In the genomic region with DNA sequence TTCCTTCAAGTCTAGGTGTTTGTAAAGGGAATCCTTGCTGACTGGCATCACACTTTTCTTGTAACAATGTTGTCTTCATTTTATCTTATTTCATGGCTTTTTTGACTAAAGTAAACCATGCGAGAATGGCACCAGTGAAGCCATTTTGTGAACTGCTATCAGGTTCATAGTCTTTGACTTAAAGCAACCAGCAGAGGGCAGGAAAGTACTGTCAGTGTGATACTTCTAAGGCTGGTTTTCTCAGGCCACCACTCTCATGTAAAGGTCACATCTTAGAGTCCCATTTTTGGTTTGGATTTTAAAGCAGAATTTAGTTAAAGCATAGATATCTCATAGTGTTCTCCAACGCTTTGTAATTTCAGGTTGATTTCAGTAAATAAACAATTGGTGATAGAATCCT, we compare ENCODE assay signal across 9 mouse cellular contexts.
DNase-seq lines count a peak whose midpoint lies in the region; ATAC-seq and TF ChIP-seq lines count a peak whose summit lies in the region.
"Had no signal": no experiment of that assay in that cellular context is flagged by ENCODE, and none has a peak within 500 bp of the region (broad histone marks: within the 10 kb centered on the region; RNA-seq: fewer than 3 reads in every experiment).

No protein-coding gene starts in this region.

- ATAC-seq in midbrain, postnatal 0 days (ENCODE audit: low FRiP score) = peak; percentile 63; the same call in 1 of the 2 replicates

- H3K4me3 ChIP-seq in thymus, adult 2 months (ENCODE audit: control insufficient read depth, insufficient read depth, low read length) = no peak overlapping the region
- H3K4me3 ChIP-seq in cortical plate, adult 2 months (ENCODE audit: insufficient read depth, low read length) = no peak overlapping the region
- H3K4me3 ChIP-seq in midbrain, postnatal 0 days (ENCODE audit: low read depth, low read length) = no peak overlapping the region
- H3K4me3 ChIP-seq: liver, embryonic 13.5 days had no signal

- no peak for TF ChIP-seq POLR2A in thymus, adult 2 months (IDR thresholded peaks at IDR 0.05; ENCODE audit: control insufficient read depth, extremely low read depth, insufficient read depth, low read length, poor library complexity)
- TF ChIP-seq POLR2A in cortical plate, adult 2 months (IDR thresholded peaks at IDR 0.05; ENCODE audit: extremely low read depth, insufficient read depth, low read length) = no peak

- no peaks in the 10 kb centered on the region for H3K36me3 ChIP-seq in thymus, adult 2 months (ENCODE audit: control insufficient read depth, insufficient read depth, low read length)
- no peaks in the 10 kb centered on the region for H3K36me3 ChIP-seq in midbrain, postnatal 0 days (ENCODE audit: insufficient read depth, low read length)
- H3K36me3 ChIP-seq: liver, embryonic 13.5 days had no signal

- no peak overlapping the region for H3K9ac ChIP-seq in midbrain, postnatal 0 days (replicated peaks; ENCODE audit: low read length, poor library complexity, severe bottlenecking)
- H3K9ac ChIP-seq: liver, embryonic 13.5 days had no signal

- H3K27me3 ChIP-seq in thymus, adult 2 months (ENCODE audit: control insufficient read depth, insufficient read depth, low read length) = no peaks in the 10 kb centered on the region
- H3K27me3 ChIP-seq in midbrain, postnatal 0 days (ENCODE audit: insufficient read depth, low read length) = no peaks in the 10 kb centered on the region
- H3K27me3 ChIP-seq: liver, embryonic 13.5 days had no signal

- no peak overlapping the region for H3K4me2 ChIP-seq in midbrain, postnatal 0 days (ENCODE audit: low read depth, low read length, poor library complexity, severe bottlenecking)
- H3K4me2 ChIP-seq: liver, embryonic 13.5 days had no signal

- no peak overlapping the region for H3K27ac ChIP-seq in thymus, adult 2 months (ENCODE audit: control insufficient read depth, insufficient read depth, low read length)
- no peak overlapping the region for H3K27ac ChIP-seq in cortical plate, adult 2 months (ENCODE audit: insufficient read depth, low read length)
- no peak overlapping the region for H3K27ac ChIP-seq in midbrain, postnatal 0 days (ENCODE audit: low read depth, low read length)
- H3K27ac ChIP-seq: liver, embryonic 13.5 days had no signal

- no peak for TF ChIP-seq CTCF in thymus, adult 2 months (IDR thresholded peaks at IDR 0.05; ENCODE audit: borderline replicate concordance, control insufficient read depth, extremely low read depth, insufficient read depth, low read length, poor library complexity)
- peak; percentile 53; the same call in 1 of the 2 replicates for TF ChIP-seq CTCF in cortical plate, adult 2 months (IDR thresholded peaks at IDR 0.05; ENCODE audit: extremely low read depth, insufficient read depth, low read length)
- TF ChIP-seq CTCF in midbrain, postnatal 0 days (IDR thresholded peaks at IDR 0.05) = peak; percentile 86

- H3K9me3 ChIP-seq in midbrain, postnatal 0 days (ENCODE audit: low read length) = no peaks in the 10 kb centered on the region
- H3K9me3 ChIP-seq: liver, embryonic 13.5 days had no signal

- peak; percentile 4 for DNase-seq in gastrocnemius, postnatal 10 days
- DNase-seq in gastrocnemius, postnatal 4 days (ENCODE audit: low spot score in 2 of 2) = no peak
- DNase-seq in thymus, adult 2 months = peak; percentile 30
- DNase-seq in thymus, postnatal 36 days = no peak
- DNase-seq in kidney, postnatal 14 days = peak; percentile 36
- peak; percentile 89 for DNase-seq in midbrain, postnatal 0 days (ENCODE audit: low spot score)
- no peak for DNase-seq in urinary bladder, postnatal 36 days (ENCODE audit: low spot score in 2 of 2)
- DNase-seq: liver, embryonic 13.5 days had no signal

- 83% methylated on average over 2 of the region's 2 CpGs for WGBS in thymus, adult 2 months
- WGBS in midbrain, postnatal 0 days = 66% methylated on average over 2 of the region's 2 CpGs

- H3K4me1 ChIP-seq in thymus, adult 2 months (replicated peaks; ENCODE audit: control insufficient read depth, insufficient read depth, low read length) = no peaks in the 10 kb centered on the region
- no peaks in the 10 kb centered on the region for H3K4me1 ChIP-seq in cortical plate, adult 2 months (ENCODE audit: control insufficient read depth, insufficient read depth, low read length)
- no peaks in the 10 kb centered on the region for H3K4me1 ChIP-seq in midbrain, postnatal 0 days (ENCODE audit: insufficient read depth, low read length)
- H3K4me1 ChIP-seq: liver, embryonic 13.5 days had no signal

Comparison
In these comparisons a context has a peak if more than half of its experiments do, and no peak if none do; other contexts are left out.
1. DNase-seq: peak in gastrocnemius, postnatal 10 days (single experiment), thymus, adult 2 months (single experiment), kidney, postnatal 14 days (single experiment) and midbrain, postnatal 0 days (single experiment); none in gastrocnemius, postnatal 4 days (0 of 2), thymus, postnatal 36 days (0 of 2) and urinary bladder, postnatal 36 days (0 of 2).